Mouse (Mus musculus) lung, postnatal 0 days (tissue): Measurements from ENCODE around the gene Hist2h2bb. TPM values are rescaled to one million over a fixed set of nuclear protein-coding genes. Genes with fewer than 3 reads are reported as not detected.
"Not testable (repeated sequence)": the region's sequence is repeated elsewhere in the genome, so short reads cannot be mapped to it uniquely, and the experiment has no call there.

Experiments
- ATAC-seq: fragments of 200-750 bp; cut with Nextera tagmentation; 2 replicates; pipeline ENCODE4 v1.8.0; 2017; ENCODE audit warnings: moderate library complexity
- DNase-seq: peaks from one replicate; pipeline ENCODE4 v3.0.0-alpha.2; 2016; ENCODE audit warnings: low spot score
- H3K27ac ChIP-seq: fragments of 300-500 bp; sonication (generic); 2 replicates; pipeline ENCODE4 v1.5.1; 2014; ENCODE audit warnings: antibody characterized with exemption, mild to moderate bottlenecking, low read length, mixed read lengths
- H3K27me3 ChIP-seq: fragments of 300-500 bp; sonication (generic); replicated peaks from 2 replicates; pipeline ENCODE4 v1.6.1; 2014; ENCODE audit warnings: low read length, mixed read lengths; ENCODE audit not compliant: insufficient read depth
- H3K36me3 ChIP-seq: fragments of 300-500 bp; sonication (generic); 2 replicates; pipeline ENCODE4 v1.6.1; 2014; ENCODE audit warnings: low read length, mixed read lengths; ENCODE audit not compliant: insufficient read depth
- H3K4me1 ChIP-seq: fragments of 300-500 bp; sonication (generic); 2 replicates; pipeline ENCODE4 v1.6.1; 2014; ENCODE audit warnings: antibody characterized with exemption, low read depth, low read length, mixed read lengths; ENCODE audit not compliant: insufficient read depth
- H3K4me2 ChIP-seq: fragments of 300-500 bp; sonication (generic); replicated peaks from 2 replicates; pipeline ENCODE4 v1.6.1; 2014; ENCODE audit warnings: low read depth, mild to moderate bottlenecking, low read length, moderate library complexity, mixed read lengths
- H3K4me3 ChIP-seq: fragments of 300-500 bp; sonication (generic); 2 replicates; pipeline ENCODE4 v1.5.1; 2014; ENCODE audit warnings: low read depth, low read length
- H3K9ac ChIP-seq: fragments of 300-500 bp; sonication (generic); replicated peaks from 2 replicates; pipeline ENCODE4 v1.6.1; 2014; ENCODE audit warnings: low read depth, mild to moderate bottlenecking
- H3K9me3 ChIP-seq: fragments of 300-500 bp; sonication (generic); 2 replicates; pipeline ENCODE4 v1.6.1; 2016; ENCODE audit warnings: low read length, mixed read lengths
- CTCF ChIP-seq: IDR thresholded peaks from 2 replicates; pipeline ENCODE4 v1.5.1; 2016; ENCODE audit warnings: antibody characterized with exemption, mild to moderate bottlenecking
- EP300 ChIP-seq: IDR thresholded peaks from 2 replicates; pipeline ENCODE4 v1.6.1; 2016; ENCODE audit warnings: antibody characterized with exemption, mild to moderate bottlenecking, control low read depth
- WGBS: fragments of 180-500 bp; shearing (Covaris S2); extraction: QIAGEN DNeasy Blood & Tissue Kit; methylation state at CpG from one replicate; pipeline ENCODE4 v1.1.7; 2014; 5-methylcytosine and 5-hydroxymethylcytosine counted together
- polyA plus RNA-seq: library from polyadenylated mRNA; unstranded; fragments of >200 nt; fragmentation: Nextera tagmentation; extraction: Ambion mirVana; gene quantifications from 2 replicates; pipeline ENCODE4 v1.2.1, GENCODE M21; 2015

Hist2h2bb gene
- polyA plus RNA-seq, 1 experiment from 2014 or later: 2.9 TPM

DNA sequence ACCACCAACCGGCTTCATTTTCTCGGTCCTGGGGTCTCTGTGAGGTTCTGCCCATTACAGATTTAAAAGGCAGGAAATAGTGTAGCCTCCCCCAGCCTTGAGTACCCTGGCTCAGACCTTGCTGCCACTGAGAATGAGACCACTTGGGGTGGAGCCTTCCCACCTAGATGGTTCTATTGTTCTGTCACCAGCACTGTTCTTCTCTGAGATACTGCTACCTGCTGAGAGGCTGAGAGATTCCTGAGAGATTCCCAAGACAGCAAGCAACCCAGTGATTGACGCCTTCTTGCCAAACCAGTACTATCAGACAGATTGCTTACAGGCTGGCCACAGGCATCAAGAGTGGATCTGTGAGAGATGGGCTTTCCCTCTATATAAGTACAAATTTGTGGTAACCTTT is 19.6 kb downstream of the Hist2h2bb start:
- no peaks in the 10 kb centered on the region for H3K27me3 ChIP-seq
- TF ChIP-seq CTCF (no peak), EP300 (no peak)
- ATAC-seq: no peak
- no peaks in the 10 kb centered on the region for H3K4me1 ChIP-seq
- H3K9me3 ChIP-seq: no peaks in the 10 kb centered on the region
- H3K9ac ChIP-seq: no peak overlapping the region
- H3K4me3 ChIP-seq: no peak overlapping the region
- DNase-seq: no peak
- H3K36me3 ChIP-seq: no peaks in the 10 kb centered on the region
- no peak overlapping the region for H3K27ac ChIP-seq
- WGBS: 60% methylated on average over 3 of the region's 3 CpGs
- H3K4me2 ChIP-seq: no peak overlapping the region

DNA sequence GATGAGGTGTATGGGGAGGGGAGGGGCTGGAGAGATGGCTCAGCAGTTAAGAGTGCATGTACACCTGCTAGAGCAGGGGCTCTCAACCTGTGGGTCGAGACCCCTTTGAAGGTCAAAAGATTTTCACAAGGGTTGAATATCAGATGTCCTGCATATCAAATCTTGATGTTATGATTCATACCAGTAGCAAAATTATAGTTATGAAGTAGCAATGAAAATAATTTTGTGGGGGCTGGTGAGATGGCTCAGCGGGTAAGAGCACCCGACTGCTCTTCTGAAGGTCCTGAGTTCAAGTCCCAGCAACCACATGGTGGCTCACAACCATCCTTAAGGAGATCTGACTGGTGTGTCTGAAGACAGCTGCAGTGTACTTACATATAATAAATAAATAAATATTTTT is 21.2 kb downstream of the Hist2h2bb start:
- DNase-seq, H3K27me3 ChIP-seq, H3K4me1 ChIP-seq, H3K4me2 ChIP-seq, ATAC-seq, H3K4me3 ChIP-seq, H3K9me3 ChIP-seq, H3K9ac ChIP-seq, H3K27ac ChIP-seq, H3K36me3 ChIP-seq: not testable (repeated sequence)
- 86% methylated on average over 3 of the region's 3 CpGs for WGBS

DNA sequence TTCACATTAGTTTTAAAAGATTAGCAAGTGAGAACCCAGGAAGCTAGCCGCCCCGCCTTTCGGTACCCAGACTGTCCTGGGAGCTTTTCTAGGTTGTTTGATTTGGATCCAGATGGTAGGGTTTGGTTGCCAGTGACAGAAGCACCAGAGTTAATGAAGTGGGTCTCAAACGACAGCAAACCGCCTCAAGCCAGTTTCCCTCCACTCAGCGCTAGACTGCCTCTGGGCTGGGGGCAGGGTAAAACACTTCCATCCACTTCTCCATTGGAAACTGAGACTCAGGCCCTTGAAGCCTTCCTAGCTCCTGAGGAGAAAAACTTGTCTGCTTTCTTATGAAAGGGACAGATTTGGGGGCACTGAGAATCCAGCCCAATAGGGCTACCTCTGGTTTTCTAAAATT is 23.1 kb downstream of the Hist2h2bb start:
- no peak overlapping the region for H3K9ac ChIP-seq
- H3K4me3 ChIP-seq: no peak overlapping the region
- no peak overlapping the region for H3K27ac ChIP-seq
- DNase-seq: no peak
- no peak for ATAC-seq
- H3K4me1 ChIP-seq: no peaks in the 10 kb centered on the region
- H3K27me3 ChIP-seq: no peaks in the 10 kb centered on the region
- TF ChIP-seq CTCF: no peak
- TF ChIP-seq EP300: no peak
- no peaks in the 10 kb centered on the region for H3K36me3 ChIP-seq
- H3K9me3 ChIP-seq: no peaks in the 10 kb centered on the region
- no peak overlapping the region for H3K4me2 ChIP-seq
- 49% methylated on average over 6 of the region's 6 CpGs for WGBS

DNA sequence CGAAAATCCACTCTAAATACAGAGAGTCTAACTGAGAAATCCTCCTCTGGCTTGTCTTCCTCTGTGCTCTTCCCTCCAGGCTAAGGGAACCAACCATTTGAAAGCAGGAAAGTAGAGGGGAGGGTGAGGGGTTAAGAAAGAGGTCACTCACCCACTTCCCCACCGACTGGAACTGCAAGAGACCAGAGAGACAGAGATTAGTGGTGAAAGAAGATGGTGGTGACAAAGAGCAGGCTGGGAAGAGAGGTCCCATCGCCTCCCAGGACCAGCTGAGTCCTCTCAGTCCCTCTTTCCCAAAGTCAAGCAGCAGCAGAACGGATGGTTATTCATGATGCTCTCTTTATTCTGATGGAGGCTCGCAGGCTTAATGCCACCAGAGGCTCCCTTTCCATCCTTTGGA is 23.8 kb downstream of the Hist2h2bb start:
- DNase-seq (no peak), ATAC-seq (no peak)
- Histone ChIP-seq H3K27me3 (no peaks in the 10 kb centered on the region), H3K4me3 (no peak overlapping the region), H3K4me1 (no peaks in the 10 kb centered on the region), H3K4me2 (no peak overlapping the region), H3K36me3 (no peaks in the 10 kb centered on the region), H3K9me3 (no peaks in the 10 kb centered on the region), H3K27ac (no peak overlapping the region), H3K9ac (no peak overlapping the region)
- WGBS: 45% methylated on average over 5 of the region's 5 CpGs
- TF ChIP-seq CTCF: no peak

DNA sequence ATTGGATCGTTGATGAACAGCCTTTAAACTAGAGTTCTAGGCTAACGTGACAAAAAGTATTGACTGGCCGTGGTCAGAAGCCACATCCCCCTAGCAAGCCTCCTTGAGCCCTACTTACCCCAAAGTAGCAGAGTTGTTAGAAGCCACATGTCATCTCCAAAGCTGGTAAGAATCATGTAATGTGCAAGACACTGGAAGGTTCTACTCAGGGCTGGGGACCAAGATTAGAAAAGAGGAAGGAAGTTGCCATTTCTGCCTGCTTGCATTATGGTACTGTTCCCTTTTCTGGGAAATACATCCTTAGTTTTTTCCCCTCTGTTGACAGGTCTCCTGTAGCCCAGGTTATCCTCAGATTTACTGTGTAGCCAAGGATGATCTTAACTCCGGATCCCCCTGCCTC is 24.2 kb downstream of the Hist2h2bb start, which contains the start of gene Fcgr1:
Fcgr1 (minus strand) TSS at position 183 of the 400 bp plus-strand sequence.
- DNase-seq (no peak), ATAC-seq (no peak)
- Histone ChIP-seq H3K27me3 (no peaks in the 10 kb centered on the region), H3K4me1 (no peaks in the 10 kb centered on the region), H3K27ac (no peak within 1 kb of the TSS), H3K4me2 (no peak within 1 kb of the TSS), H3K9ac (no peak within 1 kb of the TSS), H3K4me3 (no peak within 1 kb of the TSS), H3K36me3 (no peaks in the 10 kb centered on the region), H3K9me3 (no peaks in the 10 kb centered on the region)
- TF ChIP-seq CTCF (no peak), EP300 (no peak)
- WGBS: 73% methylated on average over 4 of the region's 4 CpGs

DNA sequence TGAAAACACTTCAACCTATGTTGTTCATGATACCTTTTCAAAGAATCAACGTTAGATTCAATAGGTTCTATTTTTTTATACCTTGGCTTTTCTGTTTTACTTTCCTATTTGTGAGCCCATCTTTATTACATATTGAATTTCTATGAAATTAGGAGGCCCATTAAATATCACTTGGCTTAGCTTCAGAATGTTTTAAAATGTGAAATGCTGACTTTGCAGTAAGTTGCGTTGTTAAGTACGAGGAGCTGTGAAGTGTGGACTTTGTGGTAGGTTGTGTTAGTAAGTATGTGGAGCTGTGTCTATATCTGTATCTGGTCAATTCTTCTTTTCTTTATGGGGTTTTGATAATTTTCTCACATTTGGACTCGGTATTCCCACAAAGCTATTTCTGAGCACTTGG is 28.8 kb downstream of the Hist2h2bb start:
- Histone ChIP-seq H3K9ac (no peak overlapping the region), H3K4me2 (no peak overlapping the region), H3K4me1 (no peaks in the 10 kb centered on the region), H3K27me3 (no peaks in the 10 kb centered on the region), H3K9me3 (no peaks in the 10 kb centered on the region), H3K4me3 (no peak overlapping the region), H3K36me3 (no peaks in the 10 kb centered on the region), H3K27ac (no peak overlapping the region)
- ATAC-seq (no peak), DNase-seq (no peak)
- 81% methylated on average over 4 of the region's 4 CpGs for WGBS
- TF ChIP-seq CTCF (no peak), EP300 (no peak)

DNA sequence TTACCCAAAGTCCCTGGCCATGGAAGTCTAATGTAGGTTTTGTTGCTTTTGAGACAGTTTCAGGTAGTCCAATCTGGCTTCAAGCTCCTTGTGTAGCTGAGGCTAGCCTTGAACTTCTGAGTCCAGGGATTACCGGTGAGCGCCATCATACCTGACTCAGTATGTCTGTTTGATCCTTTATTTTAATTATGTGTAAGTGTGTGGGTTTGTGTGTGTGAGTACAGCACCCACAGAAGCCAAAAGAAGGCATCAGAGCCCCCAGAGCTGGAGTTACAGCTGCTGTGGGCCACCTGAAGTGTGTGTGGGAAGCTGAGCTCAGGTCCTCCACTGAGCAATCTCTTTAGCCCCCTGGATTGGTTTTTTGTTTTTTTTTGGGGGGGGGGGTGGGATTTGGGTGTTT is 30.0 kb downstream of the Hist2h2bb start:
- DNase-seq (no peak), ATAC-seq (no peak)
- no peak overlapping the region for H3K4me2 ChIP-seq
- WGBS: 97% methylated on average over 2 of the region's 2 CpGs
- TF ChIP-seq CTCF (no peak), EP300 (no peak)
- H3K9me3 ChIP-seq: no peaks in the 10 kb centered on the region
- no peak overlapping the region for H3K9ac ChIP-seq
- no peak overlapping the region for H3K4me3 ChIP-seq
- no peaks in the 10 kb centered on the region for H3K36me3 ChIP-seq
- H3K27me3 ChIP-seq: no peaks in the 10 kb centered on the region
- H3K27ac ChIP-seq: no peak overlapping the region
- H3K4me1 ChIP-seq: no peaks in the 10 kb centered on the region
